Mouse (Mus musculus): ENCODE data around the gene Ctsc. TPM values are rescaled to one million over a fixed set of nuclear protein-coding genes. Genes with fewer than 3 reads are reported as not detected.

The Ctsc gene
- polyA plus RNA-seq, 1 experiment from 2014 or later: 29.3 TPM

GRCm38 (mm10) chr7:88310398-88311180 lies 32.7 kb downstream of the Ctsc start:
- no peak overlapping the region for H3K27ac ChIP-seq (ENCODE audit: low read depth, low read length)
- ATAC-seq (replicated peaks; ENCODE audit: insufficient number of reproducible peaks, low FRiP score, low TSS enrichment): no peak
- no peak overlapping the region for H3K9ac ChIP-seq (ENCODE audit: low read depth, low read length)
- no peak overlapping the region for H3K4me2 ChIP-seq
- no peaks in the 10 kb centered on the region for H3K9me3 ChIP-seq (replicated peaks; ENCODE audit: control insufficient read depth, low read length)
- H3K4me1 ChIP-seq (ENCODE audit: control insufficient read depth, insufficient read depth, low read length): no peaks in the 10 kb centered on the region
- 83% methylated on average over 3 of the region's 3 CpGs for WGBS (ENCODE audit: insufficient replicate concordance)
- H3K36me3 ChIP-seq (ENCODE audit: control insufficient read depth, insufficient read depth, low read length): no peaks in the 10 kb centered on the region
- no peaks in the 10 kb centered on the region for H3K27me3 ChIP-seq (ENCODE audit: control insufficient read depth, insufficient read depth, low read length)
- no peak overlapping the region for H3K4me3 ChIP-seq (ENCODE audit: low read depth, low read length)

GRCm38 (mm10) chr7:88316408-88316807 lies 38.5 kb downstream of the Ctsc start:
- 58% methylated on average over 3 of the region's 3 CpGs for WGBS (ENCODE audit: insufficient replicate concordance)
- no peak for ATAC-seq (replicated peaks; ENCODE audit: insufficient number of reproducible peaks, low FRiP score, low TSS enrichment)
- Histone ChIP-seq H3K4me1 (ENCODE audit: control insufficient read depth, insufficient read depth, low read length) (no peaks in the 10 kb centered on the region), H3K36me3 (ENCODE audit: control insufficient read depth, insufficient read depth, low read length) (no peaks in the 10 kb centered on the region), H3K4me2 (no peak overlapping the region), H3K9me3 (replicated peaks; ENCODE audit: control insufficient read depth, low read length) (no peaks in the 10 kb centered on the region), H3K9ac (ENCODE audit: low read depth, low read length) (no peak overlapping the region), H3K27me3 (ENCODE audit: control insufficient read depth, insufficient read depth, low read length) (no peaks in the 10 kb centered on the region), H3K27ac (ENCODE audit: low read depth, low read length) (no peak overlapping the region), H3K4me3 (ENCODE audit: low read depth, low read length) (no peak overlapping the region)

- Histone ChIP-seq H3K4me2 (no peak overlapping the region), H3K4me3 (ENCODE audit: low read depth, low read length) (no peak overlapping the region), H3K9me3 (replicated peaks; ENCODE audit: control insufficient read depth, low read length) (no peaks in the 10 kb centered on the region), H3K4me1 (ENCODE audit: control insufficient read depth, insufficient read depth, low read length) (no peaks in the 10 kb centered on the region), H3K27ac (ENCODE audit: low read depth, low read length) (no peak overlapping the region), H3K36me3 (ENCODE audit: control insufficient read depth, insufficient read depth, low read length) (no peaks in the 10 kb centered on the region), H3K27me3 (ENCODE audit: control insufficient read depth, insufficient read depth, low read length) (no peaks in the 10 kb centered on the region), H3K9ac (ENCODE audit: low read depth, low read length) (no peak overlapping the region)
- WGBS (ENCODE audit: insufficient replicate concordance): 58% methylated on average over 1 of the region's 1 CpGs
- no peak for ATAC-seq (replicated peaks; ENCODE audit: insufficient number of reproducible peaks, low FRiP score, low TSS enrichment)
Observed at GRCm38 (mm10) chr7:88318474-88318873, 40.6 kb downstream of the Ctsc start.

GRCm38 (mm10) chr7:88318904-88319303 lies 41.0 kb downstream of the Ctsc start:
- Histone ChIP-seq H3K9ac (ENCODE audit: low read depth, low read length) (no peak overlapping the region), H3K36me3 (ENCODE audit: control insufficient read depth, insufficient read depth, low read length) (no peaks in the 10 kb centered on the region), H3K4me2 (no peak overlapping the region), H3K4me1 (ENCODE audit: control insufficient read depth, insufficient read depth, low read length) (no peaks in the 10 kb centered on the region), H3K27me3 (ENCODE audit: control insufficient read depth, insufficient read depth, low read length) (no peaks in the 10 kb centered on the region), H3K27ac (ENCODE audit: low read depth, low read length) (no peak overlapping the region), H3K4me3 (ENCODE audit: low read depth, low read length) (no peak overlapping the region), H3K9me3 (replicated peaks; ENCODE audit: control insufficient read depth, low read length) (no peaks in the 10 kb centered on the region)
- ATAC-seq (replicated peaks; ENCODE audit: insufficient number of reproducible peaks, low FRiP score, low TSS enrichment): no peak
- 74% methylated on average over 2 of the region's 2 CpGs for WGBS (ENCODE audit: insufficient replicate concordance)

GRCm38 (mm10) chr7:88319414-88320140 lies 41.7 kb downstream of the Ctsc start:
- no peak overlapping the region for H3K4me3 ChIP-seq (ENCODE audit: low read depth, low read length)
- no peak overlapping the region for H3K27ac ChIP-seq (ENCODE audit: low read depth, low read length)
- H3K27me3 ChIP-seq (ENCODE audit: control insufficient read depth, insufficient read depth, low read length): no peaks in the 10 kb centered on the region
- H3K9ac ChIP-seq (ENCODE audit: low read depth, low read length): no peak overlapping the region
- ATAC-seq (replicated peaks; ENCODE audit: insufficient number of reproducible peaks, low FRiP score, low TSS enrichment): no peak
- H3K4me1 ChIP-seq (ENCODE audit: control insufficient read depth, insufficient read depth, low read length): no peaks in the 10 kb centered on the region
- 89% methylated on average over 3 of the region's 3 CpGs for WGBS (ENCODE audit: insufficient replicate concordance)
- no peaks in the 10 kb centered on the region for H3K9me3 ChIP-seq (replicated peaks; ENCODE audit: control insufficient read depth, low read length)
- no peaks in the 10 kb centered on the region for H3K36me3 ChIP-seq (ENCODE audit: control insufficient read depth, insufficient read depth, low read length)
- H3K4me2 ChIP-seq: no peak overlapping the region

- Histone ChIP-seq H3K36me3 (ENCODE audit: control insufficient read depth, insufficient read depth, low read length) (no peaks in the 10 kb centered on the region), H3K27me3 (ENCODE audit: control insufficient read depth, insufficient read depth, low read length) (no peaks in the 10 kb centered on the region), H3K4me1 (ENCODE audit: control insufficient read depth, insufficient read depth, low read length) (no peaks in the 10 kb centered on the region), H3K4me2 (no peak overlapping the region), H3K27ac (ENCODE audit: low read depth, low read length) (no peak overlapping the region), H3K4me3 (ENCODE audit: low read depth, low read length) (no peak overlapping the region), H3K9me3 (replicated peaks; ENCODE audit: control insufficient read depth, low read length) (no peaks in the 10 kb centered on the region), H3K9ac (ENCODE audit: low read depth, low read length) (no peak overlapping the region)
- WGBS (ENCODE audit: insufficient replicate concordance): 77% methylated on average over 12 of the region's 12 CpGs
- 0 out of 2 replicates have a peak, but pooled peaks have one; percentile 52 for ATAC-seq (replicated peaks; ENCODE audit: insufficient number of reproducible peaks, low FRiP score, low TSS enrichment)
Observed at GRCm38 (mm10) chr7:88320628-88321336, 42.9 kb downstream of the Ctsc start.

- Histone ChIP-seq H3K4me2 (no peak overlapping the region), H3K9ac (ENCODE audit: low read depth, low read length) (no peak overlapping the region), H3K9me3 (replicated peaks; ENCODE audit: control insufficient read depth, low read length) (no peaks in the 10 kb centered on the region), H3K4me3 (ENCODE audit: low read depth, low read length) (no peak overlapping the region), H3K4me1 (ENCODE audit: control insufficient read depth, insufficient read depth, low read length) (no peaks in the 10 kb centered on the region), H3K27me3 (ENCODE audit: control insufficient read depth, insufficient read depth, low read length) (no peaks in the 10 kb centered on the region), H3K27ac (ENCODE audit: low read depth, low read length) (no peak overlapping the region), H3K36me3 (ENCODE audit: control insufficient read depth, insufficient read depth, low read length) (no peaks in the 10 kb centered on the region)
- WGBS (ENCODE audit: insufficient replicate concordance): 66% methylated on average over 2 of the region's 2 CpGs
- no peak for ATAC-seq (replicated peaks; ENCODE audit: insufficient number of reproducible peaks, low FRiP score, low TSS enrichment)
Observed at GRCm38 (mm10) chr7:88322431-88322830, 44.5 kb downstream of the Ctsc start.

GRCm38 (mm10) chr7:88327495-88327894 lies 49.6 kb downstream of the Ctsc start:
- H3K27me3 ChIP-seq (ENCODE audit: control insufficient read depth, insufficient read depth, low read length): no peaks in the 10 kb centered on the region
- H3K9me3 ChIP-seq (replicated peaks; ENCODE audit: control insufficient read depth, low read length): no peaks in the 10 kb centered on the region
- no peaks in the 10 kb centered on the region for H3K4me1 ChIP-seq (ENCODE audit: control insufficient read depth, insufficient read depth, low read length)
- no peak overlapping the region for H3K27ac ChIP-seq (ENCODE audit: low read depth, low read length)
- H3K4me3 ChIP-seq (ENCODE audit: low read depth, low read length): no peak overlapping the region
- no peak for ATAC-seq (replicated peaks; ENCODE audit: insufficient number of reproducible peaks, low FRiP score, low TSS enrichment)
- H3K4me2 ChIP-seq: no peak overlapping the region
- no peak overlapping the region for H3K9ac ChIP-seq (ENCODE audit: low read depth, low read length)
- H3K36me3 ChIP-seq (ENCODE audit: control insufficient read depth, insufficient read depth, low read length): no peaks in the 10 kb centered on the region

Data from heart, embryonic 11.5 days (tissue).